19 mouse cellular contexts compared by ENCODE assay signal in genomic region chr10:115144542-115144941, GRCm38 (mm10). TPM values are rescaled to one million over a fixed set of nuclear protein-coding genes. Genes with fewer than 3 reads are reported as not detected.
"Had no signal": no experiment of that assay in that cellular context is flagged by ENCODE, and none has a peak within 500 bp of the region (broad histone marks: within the 10 kb centered on the region; RNA-seq: fewer than 3 reads in every experiment).

No protein-coding gene starts in this region.

- H3K27ac ChIP-seq: kidney, embryonic 15.5 days; limb, embryonic 15.5 days; liver, embryonic 12.5 days; neural tube, embryonic 13.5 days had no signal

- H3K27me3 ChIP-seq: kidney, embryonic 15.5 days; limb, embryonic 15.5 days; liver, embryonic 12.5 days; megakaryocyte, embryonic 14.5 days; neural tube, embryonic 13.5 days had no signal

- ATAC-seq: liver, embryonic 12.5 days had no signal

- H3K9me3 ChIP-seq: kidney, embryonic 15.5 days; limb, embryonic 15.5 days; liver, embryonic 12.5 days; neural tube, embryonic 13.5 days had no signal

- H3K36me3 ChIP-seq: kidney, embryonic 15.5 days; limb, embryonic 15.5 days; liver, embryonic 12.5 days; neural tube, embryonic 13.5 days had no signal

- DNase-seq: kidney, adult 2 months; kidney, postnatal 14 days; lung, embryonic 14.5 days; lung, postnatal 10 days; lung, postnatal 4 days; midbrain, embryonic 14.5 days; right cerebral cortex, postnatal 4 days; spleen, adult 18-20 months; thymus, adult 18-20 months; thymus, postnatal 14 days had no signal

- H3K4me2 ChIP-seq: kidney, embryonic 15.5 days; limb, embryonic 15.5 days; liver, embryonic 12.5 days; lung, embryonic 14.5 days; neural tube, embryonic 13.5 days had no signal

- H3K4me1 ChIP-seq: kidney, embryonic 15.5 days; limb, embryonic 15.5 days; liver, embryonic 12.5 days; megakaryocyte, embryonic 14.5 days had no signal

- H3K9ac ChIP-seq: kidney, embryonic 15.5 days; limb, embryonic 15.5 days; liver, embryonic 12.5 days; lung, embryonic 14.5 days; neural tube, embryonic 13.5 days had no signal

- H3K4me3 ChIP-seq: kidney, embryonic 15.5 days; limb, embryonic 15.5 days; liver, embryonic 12.5 days; megakaryocyte, embryonic 14.5 days; neural tube, embryonic 13.5 days had no signal

RNA-seq across cellular contexts. Expression of gene Tph2, which starts 40.3 kb away (rescaled TPM):
- total RNA-seq: monocyte, adult 5-6 weeks had no signal
- polyA plus RNA-seq: kidney, adult 2 months; kidney, embryonic 15.5 days; large intestine, adult 2 months; liver, embryonic 12.5 days; liver, embryonic 16.5 days; stomach, embryonic 14.5 days had no signal
